Mouse (Mus musculus) thymus, adult 2 months (tissue): ENCODE results near the gene Mapk6. TPM values are rescaled to one million over a fixed set of nuclear protein-coding genes. Genes with fewer than 3 reads are reported as not detected.
"Not testable (repeated sequence)": the region's sequence is repeated elsewhere in the genome, so short reads cannot be mapped to it uniquely, and the experiment has no call there.

Experiments
- DNase-seq: peaks from one replicate; pipeline ENCODE4 v3.0.0; 2021
- H3K27ac ChIP-seq: fragments of 200-500 bp; 2 replicates; pipeline ENCODE4 v1.5.1; 2012; ENCODE audit warnings: low read length, control low read depth; ENCODE audit not compliant: control insufficient read depth, insufficient read depth
- H3K27me3 ChIP-seq: fragments of 200-500 bp; 2 replicates; pipeline ENCODE4 v1.6.1; 2012; ENCODE audit warnings: mild to moderate bottlenecking, low read length, moderate library complexity, mixed read lengths; ENCODE audit not compliant: control insufficient read depth, insufficient read depth
- H3K36me3 ChIP-seq: fragments of 200-500 bp; 2 replicates; pipeline ENCODE4 v1.6.1; 2012; ENCODE audit warnings: mild to moderate bottlenecking, low read length, moderate library complexity; ENCODE audit not compliant: control insufficient read depth, insufficient read depth
- H3K4me1 ChIP-seq: fragments of 200-500 bp; replicated peaks from 2 replicates; pipeline ENCODE4 v1.6.1; 2012; ENCODE audit warnings: low read length; ENCODE audit not compliant: control insufficient read depth, insufficient read depth
- H3K4me3 ChIP-seq: fragments of 200-500 bp; 2 replicates; pipeline ENCODE4 v1.5.1; 2012; ENCODE audit warnings: mild to moderate bottlenecking, low read length, control low read depth, moderate library complexity; ENCODE audit not compliant: control insufficient read depth, insufficient read depth
- CTCF ChIP-seq: fragments of 200-500 bp; IDR thresholded peaks from 2 replicates; pipeline ENCODE4 v1.5.1; 2012; ENCODE audit warnings: mild to moderate bottlenecking, control low read depth, low read length, moderate library complexity, borderline replicate concordance; ENCODE audit not compliant: control insufficient read depth, poor library complexity, insufficient read depth; ENCODE audit errors: extremely low read depth
- POLR2A ChIP-seq: fragments of 200-500 bp; IDR thresholded peaks from 2 replicates; pipeline ENCODE4 v1.6.1; 2012; ENCODE audit warnings: mild to moderate bottlenecking, low read length, control low read depth, moderate library complexity; ENCODE audit not compliant: control insufficient read depth, poor library complexity, insufficient read depth; ENCODE audit errors: extremely low read depth
- WGBS: fragments of 180-500 bp; shearing (Covaris S2); methylation state at CpG from one replicate; pipeline ENCODE4 v1.1.7; 2018; 5-methylcytosine and 5-hydroxymethylcytosine counted together
- polyA plus RNA-seq: library from polyadenylated mRNA; depleted of rRNA; stranded (reverse); fragments of >200 nt; gene quantifications from 2 replicates; pipeline ENCODE4 v1.2.3, GENCODE M21; 2012; rRNA removed

Mapk6 gene
- polyA plus RNA-seq, result 31.7 and 38.4 TPM in 2 replicates

DNA sequence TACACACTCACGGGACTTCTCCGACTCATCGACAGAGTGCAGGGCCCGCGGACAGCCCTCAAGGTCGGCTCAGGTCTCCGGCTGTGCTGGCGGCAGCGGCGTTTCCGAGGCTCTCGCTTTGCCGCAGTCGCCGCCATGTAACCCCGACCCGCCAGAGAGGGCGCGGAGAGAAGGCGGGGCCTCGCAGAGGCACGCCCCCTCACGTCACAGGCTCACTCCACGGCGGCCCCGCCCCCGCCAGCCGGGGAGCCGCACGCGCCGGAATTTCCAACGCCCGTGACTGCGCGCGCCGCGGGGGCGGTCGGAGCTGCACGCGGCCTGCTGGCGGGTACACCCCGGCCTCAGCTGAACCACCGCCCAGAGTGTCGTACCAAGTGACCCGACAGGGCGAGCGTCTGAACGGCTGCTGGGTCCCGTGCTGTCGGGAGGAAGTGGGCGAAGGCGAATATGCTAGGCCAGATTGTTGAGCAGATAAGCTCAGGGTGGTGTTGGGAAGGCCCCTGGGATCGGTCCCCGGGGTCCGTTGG, at the start of gene Mapk6:
Mapk6 (minus strand) TSS at position 154 of the 527 bp plus-strand sequence.
- H3K4me1 ChIP-seq, result peaks cover 30% of the 10 kb centered on the region
- H3K27ac ChIP-seq, result peak within 1 kb of the TSS; percentile 67
- under 1% methylated on average over 58 of the region's 58 CpGs for WGBS
- peak within 1 kb of the TSS; percentile 99 for H3K4me3 ChIP-seq
- H3K36me3 ChIP-seq, result no peaks in the 10 kb centered on the region
- peak; percentile 69 for TF ChIP-seq CTCF
- TF ChIP-seq POLR2A, result peak; percentile 94
- peak; percentile 98 for DNase-seq
- H3K27me3 ChIP-seq, result no peaks in the 10 kb centered on the region

DNA sequence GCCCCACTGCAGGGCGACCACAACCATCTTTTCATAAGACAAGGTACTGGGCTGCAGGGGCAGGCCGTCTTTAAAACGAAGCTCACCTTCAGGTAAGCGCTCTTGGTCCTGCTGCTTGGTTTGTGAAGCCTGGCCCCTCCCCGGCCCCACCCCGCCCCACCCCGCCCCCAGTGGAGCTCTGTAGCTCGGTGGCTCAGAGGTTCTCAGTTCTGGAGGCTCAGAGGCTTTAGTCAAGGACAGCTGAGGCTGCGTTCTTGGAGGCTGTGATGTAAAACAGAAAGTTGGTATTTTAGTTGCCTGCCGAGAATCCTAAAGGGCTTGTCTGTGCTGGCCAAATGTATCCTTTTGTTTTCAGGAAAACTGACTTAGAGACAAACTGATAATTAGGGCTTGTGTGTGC, 45.9 kb upstream of the Mapk6 start:
- Histone ChIP-seq H3K4me3 (no peak overlapping the region), H3K4me1 (no peaks in the 10 kb centered on the region), H3K36me3 (peaks cover 88% of the 10 kb centered on the region), H3K27me3 (no peaks in the 10 kb centered on the region), H3K27ac (no peak overlapping the region)
- WGBS, result 92% methylated on average over 10 of the region's 10 CpGs
- DNase-seq, result no peak
- no peak for TF ChIP-seq POLR2A
- TF ChIP-seq CTCF, result no peak

DNA sequence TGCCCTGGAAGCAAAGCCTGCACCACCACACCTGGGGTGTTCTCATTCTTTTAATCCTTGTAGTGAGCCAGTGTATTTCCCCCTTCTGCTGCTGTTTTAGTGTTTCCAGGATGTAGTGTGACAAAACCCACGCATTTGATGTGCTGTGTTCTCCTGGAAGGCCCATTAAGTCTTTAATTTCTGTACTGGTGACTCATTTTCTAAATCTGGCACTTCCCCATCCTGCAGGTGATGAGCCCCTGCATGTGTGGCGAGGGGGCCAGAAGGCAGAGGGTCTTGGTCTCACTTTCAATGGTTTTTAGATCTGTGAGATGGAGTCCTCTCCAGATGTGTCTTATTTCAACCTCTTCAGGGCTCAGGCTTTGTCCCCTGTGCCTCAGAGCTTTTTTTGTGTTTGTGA, 44.2 kb upstream of the Mapk6 start:
- H3K27ac ChIP-seq, result no peak overlapping the region

DNA sequence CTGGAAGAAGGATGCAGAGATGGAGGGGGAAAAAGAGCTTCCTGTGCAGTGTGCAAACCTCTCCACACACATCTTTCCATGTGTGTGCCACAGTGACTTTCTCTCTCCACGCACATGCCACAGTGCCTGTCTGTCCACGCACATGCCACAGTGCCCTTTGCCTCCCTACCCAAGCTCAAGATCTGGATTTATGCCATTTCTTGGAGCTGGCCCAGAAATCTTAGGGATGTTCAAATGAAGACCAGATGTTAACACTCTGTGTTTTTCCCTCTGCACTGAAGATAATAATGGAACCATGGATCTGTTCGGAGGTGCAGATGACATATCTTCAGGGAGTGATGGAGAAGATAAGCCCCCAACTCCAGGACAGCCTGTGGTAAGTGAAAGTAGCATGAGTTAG, 38.2 kb upstream of the Mapk6 start:
- WGBS, result 92% methylated on average over 3 of the region's 3 CpGs
- Histone ChIP-seq H3K36me3 (peaks cover 59% of the 10 kb centered on the region), H3K27me3 (no peaks in the 10 kb centered on the region), H3K4me3 (no peak overlapping the region), H3K27ac (no peak overlapping the region), H3K4me1 (no peaks in the 10 kb centered on the region)
- TF ChIP-seq POLR2A (no peak), CTCF (no peak)
- no peak for DNase-seq

More for the DNA sequence above, 44.2 kb upstream of the Mapk6 start:
- H3K4me1 ChIP-seq, result no peaks in the 10 kb centered on the region
- H3K27me3 ChIP-seq, result no peaks in the 10 kb centered on the region
- no peak overlapping the region for H3K4me3 ChIP-seq
- H3K36me3 ChIP-seq, result peaks cover 85% of the 10 kb centered on the region
- TF ChIP-seq POLR2A, result no peak
- TF ChIP-seq CTCF, result no peak
- 89% methylated on average over 2 of the region's 2 CpGs for WGBS
- no peak for DNase-seq

DNA sequence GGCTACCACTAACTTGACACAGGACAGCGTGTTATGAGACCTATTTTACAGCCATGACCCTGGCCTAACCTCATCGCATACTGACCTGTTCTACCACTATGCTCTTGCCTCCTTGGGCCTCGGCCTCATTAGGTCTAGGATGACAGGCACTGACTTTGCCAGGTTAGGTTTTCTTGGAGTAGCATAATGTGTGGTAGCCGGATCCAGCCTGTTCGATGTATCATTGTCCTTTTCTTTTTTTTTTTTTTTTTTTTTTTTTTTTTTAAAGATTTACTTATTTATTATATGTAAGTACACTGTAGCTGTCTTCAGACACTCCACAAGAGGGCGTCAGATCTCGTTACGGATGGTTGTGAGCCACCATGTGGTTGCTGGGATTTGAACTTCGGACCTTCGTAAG, 36.8 kb upstream of the Mapk6 start:
- H3K4me1 ChIP-seq, H3K4me3 ChIP-seq, H3K27ac ChIP-seq, H3K27me3 ChIP-seq, DNase-seq: not testable (repeated sequence)
- H3K36me3 ChIP-seq, result peaks cover 47% of the 10 kb centered on the region
- 92% methylated on average over 10 of the region's 10 CpGs for WGBS

- TF ChIP-seq POLR2A (no peak), CTCF (no peak)
- H3K27me3 ChIP-seq, result no peaks in the 10 kb centered on the region
- no peak for DNase-seq
- 98% methylated on average over 15 of the region's 15 CpGs for WGBS
- H3K4me3 ChIP-seq, result no peak overlapping the region
- no peak overlapping the region for H3K27ac ChIP-seq
- peaks cover 38% of the 10 kb centered on the region for H3K36me3 ChIP-seq
- H3K4me1 ChIP-seq, result peaks cover 8% of the 10 kb centered on the region
Measured at GRCm38 (mm10) chr9:75444981-75445380, 35.2 kb upstream of the Mapk6 start.

DNA sequence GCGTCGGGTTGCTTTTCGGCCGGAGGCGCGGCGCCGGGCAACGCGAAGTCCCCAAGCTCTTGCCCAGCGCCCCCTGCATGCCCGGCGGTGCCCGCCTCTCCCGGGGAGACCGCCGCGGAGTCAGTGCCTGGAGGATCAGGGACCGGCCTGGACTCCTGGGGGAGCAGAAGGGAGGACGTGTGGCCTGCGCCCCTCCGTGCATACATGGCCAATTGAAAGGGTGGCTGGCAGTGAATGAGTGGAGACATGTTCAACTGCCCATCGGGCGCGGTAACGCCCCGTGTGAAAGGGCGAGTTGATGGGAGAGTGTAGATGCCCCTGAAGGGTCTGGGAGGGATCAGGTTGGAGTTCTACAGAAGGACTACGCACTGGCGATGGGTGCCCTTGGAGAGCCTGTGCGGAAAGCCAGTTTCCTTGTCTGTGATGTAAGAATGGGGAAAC, 31.9 kb upstream of the Mapk6 start:
- peak overlapping the region; percentile 99 for H3K4me3 ChIP-seq
- WGBS, result under 1% methylated on average over 31 of the region's 31 CpGs
- peak; percentile 79 for DNase-seq
- TF ChIP-seq POLR2A (no peak), CTCF (no peak)
- H3K4me1 ChIP-seq, result peaks cover 11% of the 10 kb centered on the region
- H3K27ac ChIP-seq, result no peak overlapping the region
- H3K27me3 ChIP-seq, result no peaks in the 10 kb centered on the region
- H3K36me3 ChIP-seq, result peaks cover 7% of the 10 kb centered on the region; the same call in 1 of the 2 replicates
